Mouse (Mus musculus) ovary, postnatal 10 days (tissue): Measurements from ENCODE around the gene Cyp2b19.
"Not testable (repeated sequence)": the region's sequence is repeated elsewhere in the genome, so short reads cannot be mapped to it uniquely, and the experiment has no call there.

ENCODE experiments used
- DNase-seq: peaks from one replicate; pipeline ENCODE4 v3.0.0; 2022; ENCODE audit warnings: low spot score

The Cyp2b19 gene

GRCm38 (mm10) chr7:26756842-26757241, at the start of gene Cyp2b19:
TSS of gene Cyp2b19 (plus strand) at chr7:26757142.
- DNase-seq, result no peak

- no peak for DNase-seq
Measured at GRCm38 (mm10) chr7:26711061-26711460, 45.9 kb upstream of the Cyp2b19 start.

- DNase-seq, result no peak
Measured at GRCm38 (mm10) chr7:26738940-26739339, 18.0 kb upstream of the Cyp2b19 start.

DNA sequence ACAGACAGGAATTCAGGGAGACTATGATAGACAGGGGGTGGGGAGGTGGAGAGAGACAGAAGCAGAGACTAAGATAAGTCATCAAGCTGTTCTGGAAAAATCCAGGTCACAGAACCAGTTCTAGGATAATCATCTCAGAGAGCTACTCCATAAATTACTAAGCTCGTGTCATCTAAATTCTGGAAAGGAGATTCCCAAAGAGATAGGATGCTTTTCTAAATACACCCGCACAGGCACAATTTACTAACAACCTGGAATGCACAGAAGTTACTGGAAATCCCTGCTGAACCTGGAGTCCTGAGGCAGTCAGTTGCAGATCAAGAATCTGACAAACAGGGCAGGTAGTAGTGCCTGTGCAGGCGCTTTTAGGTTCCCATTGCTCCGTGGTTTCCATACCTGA, 13.0 kb upstream of the Cyp2b19 start:
- DNase-seq, result no peak

- DNase-seq, result no peak
Measured at GRCm38 (mm10) chr7:26745486-26745885, 11.5 kb upstream of the Cyp2b19 start.

DNA sequence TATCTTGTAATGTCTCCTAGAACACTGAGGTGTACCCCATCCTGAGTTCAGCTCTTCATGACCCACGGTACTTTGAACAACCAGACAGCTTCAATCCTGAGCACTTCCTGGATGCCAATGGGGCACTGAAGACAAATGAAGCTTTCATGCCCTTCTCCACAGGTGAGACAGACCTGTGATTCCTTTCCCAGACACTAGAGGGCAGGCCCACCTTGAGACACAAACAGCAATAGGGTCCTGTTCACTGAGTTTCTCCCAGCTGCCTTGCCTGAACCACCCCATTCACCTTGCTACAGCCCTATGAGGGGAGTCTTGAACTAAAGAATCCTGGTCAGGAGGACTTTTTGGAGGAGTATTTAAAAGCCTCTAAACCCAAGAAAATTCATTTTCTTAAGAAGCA, 10.1 kb downstream of the Cyp2b19 start:
- no peak for DNase-seq

DNA sequence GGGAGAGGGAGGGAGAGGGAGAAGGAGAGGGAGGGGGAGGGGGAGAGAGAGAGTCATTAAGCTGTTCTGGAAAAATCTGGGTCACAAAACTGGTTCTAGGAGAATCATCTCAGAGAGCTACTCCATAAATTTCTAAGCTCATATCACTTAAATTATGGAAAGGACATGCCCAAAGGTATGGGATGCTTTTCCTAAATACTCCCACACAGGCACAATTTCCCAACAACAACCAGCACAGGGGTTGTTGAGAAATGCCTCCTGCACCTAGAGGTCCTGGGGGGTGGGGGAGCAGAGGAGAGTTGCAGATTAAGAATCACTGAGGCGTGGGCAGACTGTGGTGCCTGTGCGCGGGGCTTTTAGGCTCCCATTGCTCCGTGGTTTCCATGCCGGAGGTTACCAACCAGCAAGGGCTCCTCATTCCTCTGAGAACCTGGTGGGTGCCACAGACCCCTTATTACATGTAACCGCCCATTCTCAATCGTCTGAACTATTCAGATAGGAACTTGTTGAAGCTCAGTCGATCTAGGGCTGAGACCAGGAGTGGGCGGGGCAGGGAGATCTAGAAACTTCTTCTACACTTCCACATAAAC, 13.0 kb downstream of the Cyp2b19 start:
- DNase-seq, result no peak

DNA sequence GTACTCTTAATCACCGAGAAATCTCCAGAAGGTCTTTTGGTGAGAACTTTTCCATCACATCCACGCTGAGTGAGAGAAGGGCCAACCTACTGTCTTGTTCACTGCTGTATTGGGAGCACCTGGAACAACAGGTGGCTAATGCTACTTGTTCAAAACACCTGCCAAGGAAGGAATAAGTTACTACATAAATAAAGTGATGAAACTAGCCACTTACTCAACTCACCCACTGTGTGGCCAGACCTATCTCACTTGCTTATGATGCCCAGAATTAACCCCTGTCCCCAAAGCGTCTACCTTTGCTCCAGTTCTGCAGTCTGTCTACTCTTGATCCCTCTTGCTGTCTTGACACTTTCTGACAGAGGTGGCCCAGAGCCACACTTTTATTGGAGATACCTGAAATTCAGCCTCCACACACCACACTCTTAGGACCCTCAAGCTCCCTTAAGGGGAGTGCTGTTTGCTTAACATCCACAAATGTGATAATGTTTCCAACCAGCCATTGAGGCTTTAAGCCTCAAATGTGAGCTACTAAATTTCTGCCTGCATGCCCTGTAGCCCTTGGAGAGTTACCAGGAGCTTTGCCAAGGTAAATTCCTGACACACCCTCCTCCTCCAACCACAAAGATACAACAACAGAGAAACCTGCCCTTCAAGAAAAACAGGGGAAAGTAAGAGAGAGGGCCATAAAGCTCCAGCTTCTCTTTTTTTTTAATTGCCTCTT, 16.1 kb downstream of the Cyp2b19 start:
- no peak for DNase-seq

- no peak for DNase-seq
Measured at GRCm38 (mm10) chr7:26775866-26776265, 18.9 kb downstream of the Cyp2b19 start.

- DNase-seq, result no peak
Measured at GRCm38 (mm10) chr7:26777806-26778205, 20.9 kb downstream of the Cyp2b19 start.

DNA sequence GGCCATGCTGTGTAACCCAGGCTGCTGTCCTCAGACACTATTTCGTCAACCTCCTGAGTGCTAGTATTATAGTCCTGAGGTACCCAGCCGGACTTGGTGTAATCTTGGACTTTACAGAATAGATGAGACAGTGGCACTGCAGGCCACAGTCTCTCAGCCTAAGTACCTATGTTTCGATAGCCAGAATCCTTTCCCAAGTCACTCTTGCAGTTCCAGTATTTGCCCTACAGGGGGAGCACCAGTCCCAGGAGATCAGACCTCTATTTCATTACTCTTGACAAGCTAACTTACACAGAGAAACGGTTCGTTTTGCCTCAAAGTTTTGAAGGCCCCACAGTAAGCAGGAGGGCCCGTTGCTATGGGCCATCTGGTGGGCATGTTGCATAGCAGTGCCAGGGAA, 21.5 kb downstream of the Cyp2b19 start:
- no peak for DNase-seq

GRCm38 (mm10) chr7:26779799-26780416, 23.0 kb downstream of the Cyp2b19 start:
- DNase-seq, result no peak

- DNase-seq, result no peak
Measured at GRCm38 (mm10) chr7:26780510-26780909, 23.6 kb downstream of the Cyp2b19 start.

- no peak for DNase-seq
Measured at GRCm38 (mm10) chr7:26780998-26781766, 24.2 kb downstream of the Cyp2b19 start.

DNA sequence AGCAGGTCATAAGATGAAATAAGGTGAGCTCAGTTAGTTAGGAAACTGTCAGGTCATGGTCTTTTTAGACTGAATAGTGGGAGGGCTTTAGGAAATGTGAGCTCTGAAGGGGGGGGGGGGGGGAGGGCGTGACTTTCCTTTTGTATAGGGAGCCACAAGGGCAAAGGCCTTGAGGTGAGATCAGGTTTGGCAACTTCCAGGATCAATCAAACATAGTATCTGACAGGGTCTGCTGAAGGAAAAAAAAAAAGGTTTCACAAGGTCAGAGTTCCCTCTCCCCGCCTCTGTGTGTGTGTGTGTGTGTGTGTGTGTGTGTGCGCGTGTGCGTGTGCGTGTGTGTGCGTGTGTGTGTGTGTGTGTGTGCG, 24.8 kb downstream of the Cyp2b19 start:
- DNase-seq, result no peak

- no peak for DNase-seq
Measured at GRCm38 (mm10) chr7:26783163-26783562, 26.2 kb downstream of the Cyp2b19 start.

- DNase-seq, result not testable (repeated sequence)
Measured at GRCm38 (mm10) chr7:26786013-26786412, 29.1 kb downstream of the Cyp2b19 start.

GRCm38 (mm10) chr7:26789984-26790383, 33.0 kb downstream of the Cyp2b19 start:
- no peak for DNase-seq

DNA sequence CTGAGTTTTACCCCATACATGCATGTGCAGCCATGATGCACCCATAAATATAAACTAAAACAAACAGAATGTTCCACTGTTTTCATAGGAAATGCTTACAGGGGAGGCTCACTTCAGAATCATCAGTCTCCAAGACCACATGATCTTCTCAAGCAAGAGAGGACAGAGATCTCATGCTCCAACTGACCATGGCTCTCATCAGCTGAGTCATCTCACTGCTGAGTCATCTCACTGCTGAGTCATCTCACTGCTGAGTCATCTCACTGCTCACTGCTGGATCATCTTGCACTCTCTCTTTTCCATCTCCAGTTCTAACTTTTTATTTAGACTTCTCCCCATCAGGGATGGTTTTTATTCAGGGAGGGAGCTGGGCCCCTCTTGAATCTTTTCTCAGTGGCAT, 43.2 kb downstream of the Cyp2b19 start:
- no peak for DNase-seq

- no peak for DNase-seq
Measured at GRCm38 (mm10) chr7:26800996-26801395, 44.1 kb downstream of the Cyp2b19 start.

DNA sequence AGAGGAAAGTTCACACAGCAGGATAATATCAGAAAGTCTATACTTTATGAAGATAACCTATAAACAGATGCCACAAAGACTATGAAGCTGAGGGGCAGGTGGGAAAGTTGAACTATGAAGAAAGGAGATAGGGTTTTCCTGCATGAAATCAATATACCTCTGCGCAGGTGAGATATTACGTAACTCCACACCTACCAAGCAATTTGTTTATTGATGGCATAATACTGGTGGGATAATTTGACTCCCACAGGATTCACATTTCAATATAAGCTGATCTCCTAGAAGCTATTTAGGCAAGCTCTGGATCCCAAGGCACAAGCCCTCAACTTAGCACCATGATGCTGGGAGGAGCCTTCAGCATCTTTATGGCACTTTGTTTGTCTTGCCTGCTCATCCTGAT, 51.6 kb downstream of the Cyp2b19 start, which contains the start of gene Cyp2g1:
TSS of gene Cyp2g1 (plus strand) at position 301 of the 400 bp plus-strand sequence.
- DNase-seq, result no peak
